Mouse (Mus musculus) bone marrow, adult 2 months (tissue): ENCODE results near the gene Kyat1.

Experiments used
- CTCF ChIP-seq: fragments of 200-500 bp; IDR thresholded peaks from 2 replicates; pipeline ENCODE4 v1.5.1; 2011; ENCODE audit warnings: low read length, control low read depth; ENCODE audit not compliant: control insufficient read depth, insufficient read depth
- POLR2A ChIP-seq: fragments of 200-500 bp; IDR thresholded peaks from 2 replicates; pipeline ENCODE4 v1.6.1; 2011; ENCODE audit warnings: low read depth, mild to moderate bottlenecking, control low read depth, low read length, borderline replicate concordance; ENCODE audit not compliant: control insufficient read depth

DNA sequence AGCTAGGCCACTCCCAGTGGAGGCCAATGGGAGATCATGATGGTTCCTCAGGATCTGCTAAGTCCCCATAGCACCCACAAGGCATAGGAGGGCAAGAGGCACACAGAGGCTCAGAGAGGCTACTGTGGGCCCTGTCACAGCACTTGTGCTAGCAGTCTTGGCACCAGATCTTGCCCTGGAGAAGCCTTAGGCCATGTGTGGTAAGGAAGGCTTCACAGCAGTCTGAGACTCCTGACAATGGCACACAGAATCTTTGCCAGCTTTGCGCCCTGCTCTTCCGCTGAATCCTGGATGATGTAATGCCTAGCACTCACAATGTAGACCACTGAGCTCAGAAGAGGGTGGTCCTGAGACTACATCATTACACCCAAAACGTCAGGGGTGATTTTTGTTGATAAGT lies 11.0 kb downstream of the Kyat1 start:
- TF ChIP-seq POLR2A (no peak), CTCF (no peak)
